Mouse (Mus musculus) embryo, embryonic 10.5 days (tissue): Measurements from ENCODE around the gene Chtop.

Source experiments
- DNase-seq: peaks from one replicate; pipeline ENCODE4 v3.0.0-alpha.2; 2015; ENCODE audit warnings: low spot score

Chtop gene

GRCm38 (mm10) chr3:90509747-90510123, 437 bp upstream of the Chtop start:
- no peak for DNase-seq

- peak; percentile 26 for DNase-seq
Observed at GRCm38 (mm10) chr3:90508287-90508949, 880 bp downstream of the Chtop start.

GRCm38 (mm10) chr3:90506362-90506761, 2.9 kb downstream of the Chtop start:
- DNase-seq: no peak

- DNase-seq: no peak
Observed at GRCm38 (mm10) chr3:90505216-90505615, 4.1 kb downstream of the Chtop start.

GRCm38 (mm10) chr3:90503444-90503843, 5.9 kb downstream of the Chtop start:
- DNase-seq: no peak

- DNase-seq: no peak
Observed at GRCm38 (mm10) chr3:90497597-90497996, 11.7 kb downstream of the Chtop start.

- no peak for DNase-seq
Observed at GRCm38 (mm10) chr3:90495850-90496525, 13.3 kb downstream of the Chtop start.

- DNase-seq: no peak
Observed at GRCm38 (mm10) chr3:90493831-90494540, 15.3 kb downstream of the Chtop start.

GRCm38 (mm10) chr3:90491350-90491749, 17.9 kb downstream of the Chtop start:
- DNase-seq: peak; percentile 27

- peak; percentile 97 for DNase-seq
Observed at GRCm38 (mm10) chr3:90490696-90491256, 18.5 kb downstream of the Chtop start, which contains the start of gene Snapin. Gene Snapin (minus strand): TSS chr3:90491033.

GRCm38 (mm10) chr3:90488576-90488975, 20.7 kb downstream of the Chtop start:
- no peak for DNase-seq

- DNase-seq: no peak
Observed at GRCm38 (mm10) chr3:90486998-90487397, 22.3 kb downstream of the Chtop start.

GRCm38 (mm10) chr3:90475831-90476611, 33.3 kb downstream of the Chtop start, which contains the start of gene Ilf2:
Gene Ilf2 (plus strand): TSS chr3:90476126.
- DNase-seq: peak; percentile 99

- DNase-seq: no peak
Observed at GRCm38 (mm10) chr3:90475151-90475830, 34.0 kb downstream of the Chtop start.

- DNase-seq: peak; percentile 60
Observed at GRCm38 (mm10) chr3:90472213-90472612, 37.1 kb downstream of the Chtop start.

- DNase-seq: no peak
Observed at GRCm38 (mm10) chr3:90467618-90468300, 41.5 kb downstream of the Chtop start.

- peak; percentile 89 for DNase-seq
Observed at GRCm38 (mm10) chr3:90466311-90466766, 43.0 kb downstream of the Chtop start.

- peak; percentile 61 for DNase-seq
Observed at GRCm38 (mm10) chr3:90465686-90466310, 43.5 kb downstream of the Chtop start, which contains the start of gene Npr1. Gene Npr1 (minus strand): TSS chr3:90465866.

GRCm38 (mm10) chr3:90465081-90465685, 44.1 kb downstream of the Chtop start:
- peak; percentile 50 for DNase-seq
